Mouse (Mus musculus) intestine, embryonic 14.5 days (tissue): ENCODE data around the gene Phf3. TPM values are rescaled to one million over a fixed set of nuclear protein-coding genes. Genes with fewer than 3 reads are reported as not detected.
"Not testable (repeated sequence)": the region's sequence is repeated elsewhere in the genome, so short reads cannot be mapped to it uniquely, and the experiment has no call there.

Experiments
- ATAC-seq: fragments of 200-750 bp; cut with Nextera tagmentation; replicated peaks from 2 replicates; pipeline ENCODE4 v1.8.0; 2017; ENCODE audit warnings: low read depth, moderate number of reproducible peaks, moderate TSS enrichment, moderate library complexity; ENCODE audit not compliant: low FRiP score, low TSS enrichment
- DNase-seq: peaks from one replicate; pipeline ENCODE4 v3.0.0-alpha.2; 2018; ENCODE audit warnings: low spot score
- H3K27ac ChIP-seq: fragments of 300-500 bp; sonication (generic); 2 replicates; pipeline ENCODE4 v1.5.1; 2014; ENCODE audit warnings: low read depth, mild to moderate bottlenecking, control low read depth
- H3K27me3 ChIP-seq: fragments of 300-500 bp; sonication (generic); replicated peaks from 2 replicates; pipeline ENCODE4 v1.6.1; 2014; ENCODE audit warnings: low read length, control low read depth; ENCODE audit not compliant: control insufficient read depth, insufficient read depth
- H3K36me3 ChIP-seq: fragments of 300-500 bp; sonication (generic); 2 replicates; pipeline ENCODE4 v1.6.1; 2014; ENCODE audit warnings: low read length, control low read depth; ENCODE audit not compliant: control insufficient read depth, insufficient read depth
- H3K4me1 ChIP-seq: fragments of 300-500 bp; sonication (generic); replicated peaks from 2 replicates; pipeline ENCODE4 v1.6.1; 2014; ENCODE audit warnings: low read length, control low read depth, mixed read lengths; ENCODE audit not compliant: control insufficient read depth, insufficient read depth
- H3K4me2 ChIP-seq: fragments of 300-500 bp; sonication (generic); 2 replicates; pipeline ENCODE4 v1.6.1; 2014; ENCODE audit warnings: low read length
- H3K4me3 ChIP-seq: fragments of 300-500 bp; sonication (generic); 2 replicates; pipeline ENCODE4 v1.5.1; 2014; ENCODE audit warnings: low read depth, low read length, control low read depth, mixed read lengths
- H3K9ac ChIP-seq: fragments of 300-500 bp; sonication (generic); 2 replicates; pipeline ENCODE4 v1.6.1; 2014; ENCODE audit warnings: mild to moderate bottlenecking, low read length
- H3K9me3 ChIP-seq: fragments of 300-500 bp; sonication (generic); 2 replicates; pipeline ENCODE4 v1.6.1; 2016; ENCODE audit warnings: low read length, control low read depth; ENCODE audit not compliant: control insufficient read depth
- WGBS: fragments of 180-500 bp; shearing (Covaris S2); extraction: QIAGEN DNeasy Blood & Tissue Kit; methylation state at CpG from one replicate; pipeline ENCODE4 v1.1.7; 2014; 5-methylcytosine and 5-hydroxymethylcytosine counted together
- polyA plus RNA-seq: library from polyadenylated mRNA; unstranded; fragments of >200 nt; fragmentation: Nextera tagmentation; extraction: Ambion mirVana; gene quantifications from 2 replicates; pipeline ENCODE4 v1.2.1, GENCODE M21; 2014

Phf3 gene
- polyA plus RNA-seq, 1 experiment from 2014 or later = 41.6 TPM

- H3K4me3 ChIP-seq, ATAC-seq, H3K9me3 ChIP-seq, H3K9ac ChIP-seq, DNase-seq, H3K4me2 ChIP-seq, H3K36me3 ChIP-seq, H3K27ac ChIP-seq, H3K27me3 ChIP-seq, H3K4me1 ChIP-seq: not testable (repeated sequence)
These were observed 21.6 kb upstream of the Phf3 start for GRCm38 (mm10) chr1:30895366-30895765.

GRCm38 (mm10) chr1:30883806-30884205 is 10.1 kb upstream of the Phf3 start:
- not testable (repeated sequence) for H3K27me3 ChIP-seq, DNase-seq, H3K9me3 ChIP-seq, H3K27ac ChIP-seq, H3K36me3 ChIP-seq, H3K4me2 ChIP-seq, ATAC-seq, H3K4me1 ChIP-seq, H3K4me3 ChIP-seq, H3K9ac ChIP-seq
- WGBS = 92% methylated on average over 1 of the region's 1 CpGs

GRCm38 (mm10) chr1:30875746-30876145 is 2.0 kb upstream of the Phf3 start:
- Histone ChIP-seq H3K36me3 (0 out of 2 replicates have a peak, but pooled peaks cover 1% of the 10 kb centered on the region), H3K4me2 (no peak overlapping the region), H3K27me3 (no peaks in the 10 kb centered on the region), H3K9ac (no peak overlapping the region), H3K9me3 (no peaks in the 10 kb centered on the region), H3K27ac (no peak overlapping the region), H3K4me3 (no peak overlapping the region), H3K4me1 (peaks cover 15% of the 10 kb centered on the region)
- DNase-seq (no peak), ATAC-seq (no peak)

- Histone ChIP-seq H3K27ac (peak overlapping the region; percentile 99), H3K9me3 (no peaks in the 10 kb centered on the region), H3K4me1 (peaks cover 15% of the 10 kb centered on the region), H3K27me3 (no peaks in the 10 kb centered on the region), H3K4me2 (peak overlapping the region; percentile 56), H3K9ac (peak overlapping the region; percentile 97), H3K36me3 (0 out of 2 replicates have a peak, but pooled peaks cover 5% of the 10 kb centered on the region), H3K4me3 (peak overlapping the region; percentile 95)
- DNase-seq = no peak
- WGBS = 32% methylated on average over 15 of the region's 15 CpGs
- ATAC-seq = no peak
These were observed 775 bp upstream of the Phf3 start for GRCm38 (mm10) chr1:30874261-30875131.

- ATAC-seq (peak; percentile 84), DNase-seq (peak; percentile 83)
- H3K9me3 ChIP-seq = no peaks in the 10 kb centered on the region
- H3K4me1 ChIP-seq = peaks cover 15% of the 10 kb centered on the region
- no peaks in the 10 kb centered on the region for H3K27me3 ChIP-seq
- peak overlapping the region; percentile 97 for H3K9ac ChIP-seq
- H3K27ac ChIP-seq = peak overlapping the region; percentile 99
- H3K36me3 ChIP-seq = 0 out of 2 replicates have a peak, but pooled peaks cover 5% of the 10 kb centered on the region
- peak overlapping the region; percentile 68 for H3K4me2 ChIP-seq
- WGBS = under 1% methylated on average over 73 of the region's 79 CpGs
- peak overlapping the region; percentile 95 for H3K4me3 ChIP-seq
These were observed 733 bp downstream of the Phf3 start for GRCm38 (mm10) chr1:30872836-30873540.

- Histone ChIP-seq H3K9me3 (no peaks in the 10 kb centered on the region), H3K4me2 (no peak overlapping the region), H3K9ac (no peak overlapping the region), H3K36me3 (0 out of 2 replicates have a peak, but pooled peaks cover 5% of the 10 kb centered on the region), H3K27me3 (no peaks in the 10 kb centered on the region), H3K4me1 (peaks cover 10% of the 10 kb centered on the region), H3K4me3 (no peak overlapping the region), H3K27ac (no peak overlapping the region)
- WGBS = 96% methylated on average over 4 of the region's 4 CpGs
- no peak for DNase-seq
- no peak for ATAC-seq
These were observed 5.9 kb downstream of the Phf3 start for GRCm38 (mm10) chr1:30867786-30868185.

- Histone ChIP-seq H3K36me3 (0 out of 2 replicates have a peak, but pooled peaks cover 5% of the 10 kb centered on the region), H3K9me3 (no peaks in the 10 kb centered on the region), H3K4me3 (no peak overlapping the region), H3K27ac (no peak overlapping the region), H3K4me2 (no peak overlapping the region), H3K4me1 (no peaks in the 10 kb centered on the region), H3K9ac (no peak overlapping the region), H3K27me3 (no peaks in the 10 kb centered on the region)
- DNase-seq (no peak), ATAC-seq (no peak)
- 90% methylated on average over 3 of the region's 3 CpGs for WGBS
These were observed 21.2 kb downstream of the Phf3 start for GRCm38 (mm10) chr1:30852518-30852917.

GRCm38 (mm10) chr1:30851920-30852319 is 21.8 kb downstream of the Phf3 start:
- 88% methylated on average over 3 of the region's 3 CpGs for WGBS
- H3K36me3 ChIP-seq = 0 out of 2 replicates have a peak, but pooled peaks cover 5% of the 10 kb centered on the region
- no peak for DNase-seq
- H3K27ac ChIP-seq = no peak overlapping the region
- H3K4me3 ChIP-seq = no peak overlapping the region
- no peaks in the 10 kb centered on the region for H3K4me1 ChIP-seq
- no peaks in the 10 kb centered on the region for H3K27me3 ChIP-seq
- H3K9ac ChIP-seq = no peak overlapping the region
- H3K9me3 ChIP-seq = no peaks in the 10 kb centered on the region
- H3K4me2 ChIP-seq = no peak overlapping the region
- ATAC-seq = no peak
